Mouse (Mus musculus) heart, postnatal 0 days (tissue): Measurements from ENCODE around the gene Hist1h1a. TPM values are rescaled to one million over a fixed set of nuclear protein-coding genes. Genes with fewer than 3 reads are reported as not detected.

ENCODE experiments used
- ATAC-seq: fragments of 200-750 bp; cut with Nextera tagmentation; 2 replicates; pipeline ENCODE4 v1.8.0; 2017; ENCODE audit warnings: low read depth, moderate number of reproducible peaks, moderate library complexity; ENCODE audit not compliant: insufficient read depth
- DNase-seq: peaks from one replicate; pipeline ENCODE4 v3.0.0-alpha.2; 2016; ENCODE audit warnings: low spot score
- H3K27ac ChIP-seq: fragments of 300-500 bp; sonication (generic); 2 replicates; pipeline ENCODE4 v1.5.1; 2014; ENCODE audit warnings: low read depth, mild to moderate bottlenecking
- H3K27me3 ChIP-seq: fragments of 300-500 bp; sonication (generic); 2 replicates; pipeline ENCODE4 v1.6.1; 2014; ENCODE audit warnings: low read length, mixed read lengths; ENCODE audit not compliant: control insufficient read depth, insufficient read depth
- H3K36me3 ChIP-seq: fragments of 300-500 bp; sonication (generic); replicated peaks from 2 replicates; pipeline ENCODE4 v1.6.1; 2014; ENCODE audit warnings: low read length, mixed read lengths; ENCODE audit not compliant: control insufficient read depth, insufficient read depth
- H3K4me1 ChIP-seq: fragments of 300-500 bp; sonication (generic); 2 replicates; pipeline ENCODE4 v1.6.1; 2014; ENCODE audit warnings: antibody characterized with exemption; ENCODE audit not compliant: control insufficient read depth, insufficient read depth
- H3K4me2 ChIP-seq: fragments of 300-500 bp; sonication (generic); 2 replicates; pipeline ENCODE4 v1.6.1; 2014; ENCODE audit warnings: low read depth, mild to moderate bottlenecking, low read length, moderate library complexity
- H3K4me3 ChIP-seq: fragments of 300-500 bp; sonication (generic); 2 replicates; pipeline ENCODE4 v1.5.1; 2014; ENCODE audit warnings: low read depth, low read length
- H3K9ac ChIP-seq: fragments of 300-500 bp; sonication (generic); replicated peaks from 2 replicates; pipeline ENCODE4 v1.6.1; 2014; ENCODE audit warnings: low read depth, low read length, mixed read lengths
- H3K9me3 ChIP-seq: fragments of 300-500 bp; sonication (generic); replicated peaks from 2 replicates; pipeline ENCODE4 v1.6.1; 2016; ENCODE audit warnings: low read length; ENCODE audit not compliant: control insufficient read depth
- CTCF ChIP-seq: IDR thresholded peaks from 2 replicates; pipeline ENCODE4 v1.5.1; 2016; ENCODE audit warnings: antibody characterized with exemption, control low read depth, low read depth
- EP300 ChIP-seq: IDR thresholded peaks from 2 replicates; pipeline ENCODE4 v1.6.1; 2016; ENCODE audit warnings: antibody characterized with exemption, low read depth
- WGBS: fragments of 180-500 bp; shearing (Covaris S2); extraction: QIAGEN DNeasy Blood & Tissue Kit; methylation state at CpG from one replicate; pipeline ENCODE4 v1.1.7; 2014; 5-methylcytosine and 5-hydroxymethylcytosine counted together
- polyA plus RNA-seq: library from polyadenylated mRNA; unstranded; fragments of >200 nt; fragmentation: Nextera tagmentation; extraction: Ambion mirVana; gene quantifications from 2 replicates; pipeline ENCODE4 v1.2.1, GENCODE M21; 2015
- total RNA-seq: library from RNA; depleted of rRNA; stranded (reverse); fragments of >200 nt; gene quantifications from 2 replicates; pipeline ENCODE4 v1.2.3, GENCODE M21; 2014; ENCODE audit warnings: low replicate concordance

The Hist1h1a gene
- total and polyA plus RNA-seq, 2 experiments from 2014 or later = 0.81 to 272 TPM

- TF ChIP-seq CTCF = no peak
- no peak for TF ChIP-seq EP300
- Histone ChIP-seq H3K27ac (no peak overlapping the region), H3K9me3 (no peaks in the 10 kb centered on the region), H3K4me2 (no peak overlapping the region), H3K4me3 (no peak overlapping the region), H3K4me1 (0 out of 2 replicates have a peak, but pooled peaks cover 8% of the 10 kb centered on the region), H3K9ac (no peak overlapping the region), H3K36me3 (no peaks in the 10 kb centered on the region), H3K27me3 (no peaks in the 10 kb centered on the region)
- no peak for DNase-seq
- WGBS = no CpG with 5 or more reads among the region's 1 CpGs
- ATAC-seq = no peak
Observed at GRCm38 (mm10) chr13:23725213-23725612, 38.3 kb upstream of the Hist1h1a start.

GRCm38 (mm10) chr13:23728472-23729191 lies 34.8 kb upstream of the Hist1h1a start:
- Histone ChIP-seq H3K4me3 (no peak overlapping the region), H3K4me2 (no peak overlapping the region), H3K27me3 (no peaks in the 10 kb centered on the region), H3K9me3 (no peaks in the 10 kb centered on the region), H3K9ac (no peak overlapping the region), H3K4me1 (0 out of 2 replicates have a peak, but pooled peaks cover 8% of the 10 kb centered on the region), H3K27ac (peak overlapping the region; percentile 30; the same call in 1 of the 2 replicates), H3K36me3 (no peaks in the 10 kb centered on the region)
- ATAC-seq (no peak), DNase-seq (no peak)
- no peak for TF ChIP-seq EP300
- no peak for TF ChIP-seq CTCF
- 67% methylated on average over 18 of the region's 18 CpGs for WGBS

GRCm38 (mm10) chr13:23729192-23729525 lies 34.3 kb upstream of the Hist1h1a start:
- 84% methylated on average over 9 of the region's 9 CpGs for WGBS
- TF ChIP-seq CTCF = no peak
- TF ChIP-seq EP300 = no peak
- no peak overlapping the region for H3K4me3 ChIP-seq
- no peaks in the 10 kb centered on the region for H3K27me3 ChIP-seq
- H3K27ac ChIP-seq = peak overlapping the region; percentile 30; the same call in 1 of the 2 replicates
- H3K36me3 ChIP-seq = no peaks in the 10 kb centered on the region
- DNase-seq (no peak), ATAC-seq (no peak)
- H3K9ac ChIP-seq = no peak overlapping the region
- H3K9me3 ChIP-seq = no peaks in the 10 kb centered on the region
- 0 out of 2 replicates have a peak, but pooled peaks cover 7% of the 10 kb centered on the region for H3K4me1 ChIP-seq
- H3K4me2 ChIP-seq = no peak overlapping the region

GRCm38 (mm10) chr13:23729706-23730105 lies 33.8 kb upstream of the Hist1h1a start:
- Histone ChIP-seq H3K9me3 (no peaks in the 10 kb centered on the region), H3K4me1 (0 out of 2 replicates have a peak, but pooled peaks cover 4% of the 10 kb centered on the region), H3K36me3 (no peaks in the 10 kb centered on the region), H3K4me3 (no peak overlapping the region), H3K9ac (no peak overlapping the region), H3K27ac (no peak overlapping the region), H3K27me3 (no peaks in the 10 kb centered on the region), H3K4me2 (no peak overlapping the region)
- 89% methylated on average over 5 of the region's 5 CpGs for WGBS
- DNase-seq = no peak
- TF ChIP-seq CTCF (no peak), EP300 (no peak)
- ATAC-seq = no peak

- DNase-seq = peak; percentile 45
Observed at GRCm38 (mm10) chr13:23730479-23730878, 33.0 kb upstream of the Hist1h1a start.

More at GRCm38 (mm10) chr13:23730479-23730878, 33.0 kb upstream of the Hist1h1a start:
- Histone ChIP-seq H3K27me3 (no peaks in the 10 kb centered on the region), H3K9me3 (no peaks in the 10 kb centered on the region), H3K9ac (no peak overlapping the region), H3K4me2 (no peak overlapping the region), H3K27ac (no peak overlapping the region), H3K36me3 (no peaks in the 10 kb centered on the region), H3K4me1 (0 out of 2 replicates have a peak, but pooled peaks cover 4% of the 10 kb centered on the region), H3K4me3 (no peak overlapping the region)
- peak; percentile 45; the same call in 1 of the 2 replicates for ATAC-seq
- TF ChIP-seq CTCF (no peak), EP300 (no peak)
- 18% methylated on average over 8 of the region's 8 CpGs for WGBS
